Mouse (Mus musculus): ENCODE results near the gene Rnf214. TPM values are rescaled to one million over a fixed set of nuclear protein-coding genes. Genes with fewer than 3 reads are reported as not detected.

Gene Rnf214
- total and polyA plus RNA-seq, 3 experiments: 7.9 to 17.0 TPM; not detected in 1

DNA sequence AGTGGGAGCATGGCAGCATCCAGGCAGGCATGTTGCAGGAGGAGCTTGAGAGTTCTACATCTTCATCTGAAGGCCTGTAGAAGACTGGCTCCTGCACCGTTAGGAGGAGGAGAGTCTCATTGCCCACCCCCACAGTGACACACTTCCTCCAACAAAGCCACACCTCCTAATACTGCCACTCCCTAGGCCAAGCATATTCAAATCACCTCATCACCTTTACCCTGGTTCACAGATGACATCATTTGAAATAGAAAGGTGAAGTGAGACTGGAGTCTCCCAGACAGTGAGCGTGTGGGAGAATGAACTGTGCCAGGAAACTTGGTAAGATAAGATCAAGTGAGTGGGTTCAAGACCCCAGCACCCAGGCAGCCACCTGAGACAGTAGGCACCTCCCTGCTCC is 73.2 kb downstream of the Rnf214 start:
- TF ChIP-seq POLR2A (IDR thresholded peaks at IDR 0.05; ENCODE audit: control insufficient read depth in 1 of 2, insufficient read depth in 1 of 2, low read depth in 1 of 2, low read length in 2 of 2, poor library complexity in 1 of 2) (no peak), MEF2A (IDR thresholded peaks at IDR 0.05; ENCODE audit: extremely low read depth, insufficient replicate concordance, low read depth, low read length, poor library complexity, severe bottlenecking) (no peak), HCFC1 (IDR thresholded peaks at IDR 0.05; ENCODE audit: low read depth, low read length) (no peak)
- Histone ChIP-seq H3K4me3 (ENCODE audit: control insufficient read depth in 1 of 2, insufficient read depth in 1 of 2, low read depth in 2 of 2, low read length in 2 of 2) (no peak overlapping the region), H3K27ac (ENCODE audit: control insufficient read depth, low read depth, low read length) (no peak overlapping the region), H3K9ac (ENCODE audit: control insufficient read depth, low read depth, low read length, poor library complexity, severe bottlenecking) (no peak overlapping the region), H3K27me3 (ENCODE audit: control insufficient read depth in 1 of 2, insufficient read depth in 2 of 2, low read length in 2 of 2) (no peaks in the 10 kb centered on the region), H3K36me3 (ENCODE audit: control insufficient read depth in 1 of 2, insufficient read depth in 2 of 2, low read length in 2 of 2) (no peaks in the 10 kb centered on the region), H3K4me1 (ENCODE audit: control insufficient read depth in 1 of 2, insufficient read depth in 2 of 2, low read length in 2 of 2) (no peaks in the 10 kb centered on the region), H3K9me3 (replicated peaks; ENCODE audit: insufficient read depth, low read length) (no peaks in the 10 kb centered on the region), H3K79me2 (ENCODE audit: control insufficient read depth, insufficient read depth, low read length, poor library complexity) (no peaks in the 10 kb centered on the region)
- no peak for DNase-seq (ENCODE audit: low read depth, low spot score)

DNA sequence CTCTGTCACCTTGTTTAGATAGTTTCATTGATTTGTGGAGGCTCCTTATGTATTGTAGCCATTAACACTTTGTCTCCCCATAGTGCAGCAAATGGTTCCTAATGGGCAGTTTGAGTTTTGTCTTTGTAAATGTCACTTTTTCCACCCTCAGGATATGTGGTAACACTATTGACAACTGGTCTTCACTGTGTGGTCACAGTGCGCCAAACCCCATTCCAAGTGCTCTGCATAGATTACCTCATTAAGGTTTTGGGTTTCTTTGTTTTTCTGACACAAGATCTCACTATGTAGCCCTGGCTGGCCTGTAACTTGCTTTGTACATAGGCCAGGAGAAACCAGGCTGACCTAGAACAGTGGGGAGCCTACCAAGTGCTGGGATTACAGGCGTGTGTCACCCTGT is 73.8 kb downstream of the Rnf214 start:
- no peaks in the 10 kb centered on the region for H3K79me2 ChIP-seq (ENCODE audit: control insufficient read depth, insufficient read depth, low read length, poor library complexity)
- no peak for TF ChIP-seq ZNF384 (IDR thresholded peaks at IDR 0.05; ENCODE audit: low read depth, low read length)
- TF ChIP-seq USF2 (IDR thresholded peaks at IDR 0.05; ENCODE audit: borderline replicate concordance in 1 of 2, insufficient read depth in 1 of 2, low read depth in 1 of 2, low read length in 2 of 2): no peak
- TF ChIP-seq HCFC1 (IDR thresholded peaks at IDR 0.05; ENCODE audit: low read depth, low read length): no peak
- no peak for TF ChIP-seq SIN3A (IDR thresholded peaks at IDR 0.05; ENCODE audit: low read length)
- TF ChIP-seq POLR2AphosphoS2 (IDR thresholded peaks at IDR 0.05; ENCODE audit: low read length): no peak
- no peak for TF ChIP-seq ETS1 (IDR thresholded peaks at IDR 0.05; ENCODE audit: low read depth, low read length)
- TF ChIP-seq GABPA (IDR thresholded peaks at IDR 0.05; ENCODE audit: low read depth, low read length): no peak
- TF ChIP-seq EP300 (IDR thresholded peaks at IDR 0.05; ENCODE audit: low read depth in 1 of 2, low read length in 2 of 2): no peak
- no peak for TF ChIP-seq MAFK (IDR thresholded peaks at IDR 0.05; ENCODE audit: borderline replicate concordance, low read depth, low read length)
- no peak for TF ChIP-seq SMC3 (IDR thresholded peaks at IDR 0.05; ENCODE audit: low read depth, low read length)
- no peak for TF ChIP-seq POLR2A (IDR thresholded peaks at IDR 0.05; ENCODE audit: control insufficient read depth in 1 of 2, insufficient read depth in 1 of 2, low read depth in 1 of 2, low read length in 2 of 2, poor library complexity in 1 of 2)
- no peak for TF ChIP-seq NELFE (IDR thresholded peaks at IDR 0.05; ENCODE audit: low read depth, low read length)
- no peak overlapping the region for H3K4me3 ChIP-seq (ENCODE audit: control insufficient read depth in 1 of 2, insufficient read depth in 1 of 2, low read depth in 2 of 2, low read length in 2 of 2)
- H3K36me3 ChIP-seq (ENCODE audit: control insufficient read depth in 1 of 2, insufficient read depth in 2 of 2, low read length in 2 of 2): no peaks in the 10 kb centered on the region
- no peak overlapping the region for H3K9ac ChIP-seq (ENCODE audit: control insufficient read depth, low read depth, low read length, poor library complexity, severe bottlenecking)
- no peak for DNase-seq (ENCODE audit: low read depth, low spot score)
- H3K9me3 ChIP-seq (replicated peaks; ENCODE audit: insufficient read depth, low read length): no peaks in the 10 kb centered on the region
- no peaks in the 10 kb centered on the region for H3K4me1 ChIP-seq (ENCODE audit: control insufficient read depth in 1 of 2, insufficient read depth in 2 of 2, low read length in 2 of 2)
- no peaks in the 10 kb centered on the region for H3K27me3 ChIP-seq (ENCODE audit: control insufficient read depth in 1 of 2, insufficient read depth in 2 of 2, low read length in 2 of 2)
- H3K27ac ChIP-seq (ENCODE audit: control insufficient read depth, low read depth, low read length): no peak overlapping the region

DNA sequence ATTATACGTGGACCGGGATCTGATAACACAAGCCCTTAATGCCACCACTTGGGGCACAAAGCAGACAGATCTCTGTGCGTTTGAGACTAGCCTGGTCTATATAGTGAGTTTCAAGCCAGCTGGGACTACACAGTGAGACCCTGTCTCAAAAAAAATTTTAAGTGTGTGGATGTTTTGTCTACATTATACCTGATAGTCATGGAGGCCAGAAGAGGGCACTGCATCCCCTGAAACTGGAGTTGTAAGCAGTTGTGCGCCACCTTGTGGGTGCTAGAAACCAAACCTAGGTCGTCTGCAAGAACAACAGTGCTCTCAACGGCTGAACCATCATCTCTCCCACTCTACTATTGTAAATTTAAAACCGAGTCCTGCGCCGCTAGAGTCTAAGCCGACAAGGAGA is 77.6 kb downstream of the Rnf214 start:
- Histone ChIP-seq H3K36me3 (ENCODE audit: control insufficient read depth in 1 of 2, insufficient read depth in 2 of 2, low read length in 2 of 2) (no peaks in the 10 kb centered on the region), H3K27me3 (ENCODE audit: control insufficient read depth in 1 of 2, insufficient read depth in 2 of 2, low read length in 2 of 2) (no peaks in the 10 kb centered on the region), H3K4me1 (ENCODE audit: control insufficient read depth in 1 of 2, insufficient read depth in 2 of 2, low read length in 2 of 2) (no peaks in the 10 kb centered on the region), H3K27ac (ENCODE audit: control insufficient read depth, low read depth, low read length) (peak overlapping the region; percentile 52), H3K4me3 (ENCODE audit: control insufficient read depth in 1 of 2, insufficient read depth in 1 of 2, low read depth in 2 of 2, low read length in 2 of 2) (peak overlapping the region; percentile 80 to 83), H3K9ac (ENCODE audit: control insufficient read depth, low read depth, low read length, poor library complexity, severe bottlenecking) (peak overlapping the region; percentile 50), H3K79me2 (ENCODE audit: control insufficient read depth, insufficient read depth, low read length, poor library complexity) (no peaks in the 10 kb centered on the region), H3K9me3 (replicated peaks; ENCODE audit: insufficient read depth, low read length) (no peaks in the 10 kb centered on the region)
- peak; percentile 39; the same call in 1 of the 2 replicates for TF ChIP-seq GATA1 (IDR thresholded peaks at IDR 0.05; ENCODE audit: low read depth, low read length)
- peak; percentile 47; the same call in 1 of the 2 replicates for TF ChIP-seq HCFC1 (IDR thresholded peaks at IDR 0.05; ENCODE audit: low read depth, low read length)
- no peak for TF ChIP-seq TAL1 (IDR thresholded peaks at IDR 0.05; ENCODE audit: low read length)
- peak; percentile 84 for TF ChIP-seq ZNF384 (IDR thresholded peaks at IDR 0.05; ENCODE audit: low read depth, low read length)
- TF ChIP-seq RAD21 (IDR thresholded peaks at IDR 0.05; ENCODE audit: low read depth, low read length): peak; percentile 82
- no peak for TF ChIP-seq MXI1 (IDR thresholded peaks at IDR 0.05; ENCODE audit: low read depth, low read length)
- TF ChIP-seq SMC3 (IDR thresholded peaks at IDR 0.05; ENCODE audit: low read depth, low read length): peak; percentile 98
- peak; percentile 87 for TF ChIP-seq JUND (IDR thresholded peaks at IDR 0.05; ENCODE audit: low read depth, low read length)
- no peak for TF ChIP-seq MYB (IDR thresholded peaks at IDR 0.05; ENCODE audit: low read depth, low read length)
- peak; percentile 85 to 100 (median 98) for TF ChIP-seq CTCF (IDR thresholded peaks at IDR 0.05 in 2 of 3, conservative IDR thresholded peaks at IDR 0.05 in 1 of 3; ENCODE audit: control insufficient read depth in 1 of 3, insufficient read depth in 1 of 3, low read depth in 2 of 3, low read length in 3 of 3, poor library complexity in 1 of 3, severe bottlenecking in 1 of 3)
- peak; percentile 39; the same call in 1 of the 2 replicates for TF ChIP-seq TBP (IDR thresholded peaks at IDR 0.05; ENCODE audit: low read depth, low read length)
- 0 out of 2 replicates have a peak, but pooled peaks have one; percentile 58 for TF ChIP-seq MAZ (IDR thresholded peaks at IDR 0.05; ENCODE audit: low read depth, low read length)
- TF ChIP-seq ETS1 (IDR thresholded peaks at IDR 0.05; ENCODE audit: low read depth, low read length): peak; percentile 21; the same call in 1 of the 2 replicates
- peak; percentile 85 for TF ChIP-seq ZC3H11A (IDR thresholded peaks at IDR 0.05; ENCODE audit: low read depth, low read length)
- no peak for TF ChIP-seq MEF2A (IDR thresholded peaks at IDR 0.05; ENCODE audit: extremely low read depth, insufficient replicate concordance, low read depth, low read length, poor library complexity, severe bottlenecking)
- peak; percentile 97 for DNase-seq (ENCODE audit: low read depth, low spot score)
